Mouse (Mus musculus): ENCODE measurements at regions not wholly inside any gene's neighbourhood (a gene's known extent, or its start where the extent isn't known, plus 50 kb on each side); places are given as distances from the start of the nearest gene placed in this dataset.

DNA sequence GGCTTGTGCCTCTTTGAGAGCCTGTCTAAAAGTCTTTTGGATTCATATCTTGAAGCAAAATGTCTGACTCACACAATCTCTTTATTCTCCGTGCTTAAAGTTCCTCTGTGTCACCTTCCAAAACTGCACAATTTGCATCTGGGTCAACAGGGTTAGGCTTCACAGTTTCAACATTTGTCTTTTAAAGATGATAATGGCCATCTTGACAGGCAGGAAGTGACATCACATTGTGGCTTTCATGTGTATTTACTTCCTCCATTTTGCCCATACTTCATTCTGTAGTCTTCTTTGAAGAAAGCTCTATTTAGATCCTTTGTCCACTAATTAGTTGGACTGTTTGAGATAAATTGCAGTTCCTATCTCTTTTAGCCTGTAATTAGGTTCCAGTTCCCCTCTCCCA is 135.1 kb downstream of the Ndufa10 start:
- no peak for DNase-seq

DNA sequence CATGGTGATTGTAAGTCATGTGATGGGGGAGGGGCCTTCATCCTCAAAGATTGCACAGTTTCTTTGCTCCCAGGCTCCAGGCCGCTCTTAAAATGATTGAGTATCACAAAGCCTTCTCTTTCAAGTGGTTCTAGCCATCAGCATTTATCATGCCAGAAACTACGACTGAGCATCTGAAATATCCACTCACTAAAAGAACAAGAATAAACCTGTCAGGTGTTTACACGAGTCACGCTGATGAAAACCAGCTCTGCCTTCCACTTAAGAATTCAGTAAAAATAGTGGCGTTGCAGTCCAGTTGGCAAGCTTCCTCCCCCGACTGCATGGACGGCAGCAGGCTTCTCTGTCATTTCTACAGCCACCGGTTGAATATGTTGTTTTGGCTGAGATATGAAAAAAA is 136.2 kb downstream of the Ndufa10 start:
- DNase-seq = no peak

DNA sequence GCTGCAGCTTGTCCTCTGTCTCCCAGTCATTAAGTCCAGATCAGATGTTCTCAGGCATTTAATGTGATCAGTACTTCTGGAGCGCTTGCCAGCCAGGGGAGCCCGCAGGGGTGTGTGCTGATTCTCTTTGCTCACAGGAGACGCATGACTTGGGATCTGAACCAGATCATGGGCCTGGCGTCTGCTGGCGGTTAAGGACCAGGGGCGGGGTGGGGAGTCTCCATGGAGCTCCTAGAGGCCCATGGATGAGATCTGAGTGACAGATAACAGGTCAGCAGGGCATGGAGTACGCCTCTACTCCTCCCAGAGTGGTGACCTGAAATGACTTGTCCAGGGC is 136.7 kb upstream of the Hdac4 start:
- DNase-seq = no peak

DNA sequence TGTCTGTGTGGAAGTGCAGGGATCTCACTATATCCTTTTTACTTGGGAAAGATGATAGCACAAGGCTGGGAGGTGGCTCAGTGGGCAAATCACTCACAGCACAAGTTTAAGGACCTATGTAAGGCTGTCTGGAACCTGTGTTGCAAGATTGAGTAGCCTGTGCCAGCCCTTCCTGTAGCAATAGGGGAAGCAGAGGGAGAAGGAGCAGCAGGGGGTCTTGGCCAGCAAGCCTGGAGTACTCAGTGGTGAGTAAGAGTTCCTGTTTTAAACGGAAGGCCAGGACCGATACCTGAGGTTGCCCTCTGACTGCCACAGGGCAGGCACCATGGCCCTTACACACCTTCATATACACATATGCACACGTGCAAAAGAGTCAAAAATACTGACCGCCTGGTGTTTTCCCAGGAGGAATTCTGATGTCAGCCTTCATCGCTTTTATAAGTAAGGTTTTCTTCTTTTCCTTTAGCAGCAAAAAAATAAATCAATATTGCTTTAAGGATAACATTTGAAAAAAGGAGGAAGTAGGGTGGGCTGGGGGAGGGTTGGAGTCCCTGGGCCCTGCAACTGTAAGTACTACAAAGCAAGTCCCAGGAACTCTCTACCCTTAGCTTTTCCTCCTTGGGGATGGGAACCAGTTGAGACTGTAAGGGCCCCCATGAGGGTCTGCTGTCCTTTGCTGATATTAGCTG is 136.2 kb upstream of the Hdac4 start:
- DNase-seq = no peak

DNA sequence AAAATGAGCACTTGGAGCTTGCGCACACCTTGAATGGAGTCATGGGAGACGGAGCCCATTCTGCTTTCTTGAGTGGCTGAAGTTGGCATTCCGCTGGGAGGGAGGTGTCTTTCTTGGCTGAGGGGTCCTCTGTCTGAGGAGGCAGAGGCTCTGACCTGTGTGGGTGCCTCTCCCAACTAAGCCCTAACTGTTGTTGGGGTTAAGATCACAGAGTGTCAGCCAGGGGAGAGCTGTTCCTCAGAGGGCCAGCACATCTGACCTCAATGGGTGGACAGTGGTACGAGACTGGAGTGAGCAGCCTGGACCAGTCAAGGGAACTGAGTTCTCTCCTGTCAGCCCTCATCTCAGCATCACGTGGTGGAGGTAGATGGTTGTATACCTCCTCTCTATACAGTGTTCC is 134.7 kb upstream of the Hdac4 start:
- DNase-seq = no peak

DNA sequence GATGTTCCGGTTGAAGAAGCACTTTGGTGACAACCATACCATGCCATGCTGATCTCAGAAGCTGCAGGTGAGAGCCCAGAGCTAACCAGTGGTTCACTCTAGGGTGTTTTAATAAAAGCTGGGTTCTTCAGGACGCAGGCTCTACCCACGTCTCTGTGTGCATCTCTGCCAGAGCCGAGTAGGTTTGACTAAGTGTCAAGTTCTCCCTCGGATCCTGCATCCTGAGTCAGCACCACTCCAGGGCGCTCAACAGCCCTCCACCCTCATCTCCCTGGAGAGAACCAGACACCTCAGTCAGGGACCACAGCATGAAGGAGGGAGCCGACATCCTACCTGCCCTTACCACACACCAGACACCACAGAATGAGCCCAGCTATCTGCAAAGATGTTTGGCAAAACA is 134.0 kb upstream of the Hdac4 start:
- DNase-seq = no peak

DNA sequence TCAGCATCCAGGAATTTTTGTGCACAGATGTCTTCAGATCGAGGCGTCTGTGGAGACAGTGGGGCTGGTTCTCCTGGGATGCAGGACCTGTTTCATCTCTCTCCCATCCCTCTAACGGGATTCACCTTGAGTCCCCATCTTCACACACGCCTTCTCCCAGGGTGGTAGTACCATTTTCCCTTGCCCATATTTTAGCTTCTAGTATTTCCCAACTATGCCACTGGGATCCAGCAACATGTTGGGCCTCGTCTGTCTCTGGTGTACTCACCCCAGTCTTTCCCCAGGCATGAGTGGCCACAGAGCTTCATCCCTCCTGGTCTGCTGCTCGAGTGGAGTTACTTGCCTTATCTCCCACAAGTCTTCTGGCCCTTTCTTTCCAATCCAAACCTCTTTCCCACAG is 131.6 kb upstream of the Hdac4 start:
- DNase-seq = no peak

DNA sequence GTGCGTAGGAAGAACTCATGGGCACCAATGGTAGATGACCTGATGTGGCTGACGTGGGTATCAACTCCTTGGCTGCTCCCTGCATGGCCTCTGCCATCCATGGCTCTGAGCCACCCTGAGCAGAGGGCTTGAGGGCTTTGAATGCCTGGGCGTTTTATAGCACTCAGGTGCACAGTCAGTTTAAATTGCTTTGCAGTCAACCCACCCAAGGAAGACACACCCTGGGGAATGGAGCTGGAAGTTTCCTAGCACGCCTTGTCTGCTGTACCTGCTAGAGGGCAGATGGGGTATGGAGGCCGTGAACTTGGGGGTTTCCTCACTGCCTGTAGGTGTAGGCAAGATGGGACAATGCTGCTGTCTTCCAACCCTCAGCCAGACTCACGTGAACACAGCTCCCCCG is 129.8 kb upstream of the Hdac4 start:
- no peak for DNase-seq

DNA sequence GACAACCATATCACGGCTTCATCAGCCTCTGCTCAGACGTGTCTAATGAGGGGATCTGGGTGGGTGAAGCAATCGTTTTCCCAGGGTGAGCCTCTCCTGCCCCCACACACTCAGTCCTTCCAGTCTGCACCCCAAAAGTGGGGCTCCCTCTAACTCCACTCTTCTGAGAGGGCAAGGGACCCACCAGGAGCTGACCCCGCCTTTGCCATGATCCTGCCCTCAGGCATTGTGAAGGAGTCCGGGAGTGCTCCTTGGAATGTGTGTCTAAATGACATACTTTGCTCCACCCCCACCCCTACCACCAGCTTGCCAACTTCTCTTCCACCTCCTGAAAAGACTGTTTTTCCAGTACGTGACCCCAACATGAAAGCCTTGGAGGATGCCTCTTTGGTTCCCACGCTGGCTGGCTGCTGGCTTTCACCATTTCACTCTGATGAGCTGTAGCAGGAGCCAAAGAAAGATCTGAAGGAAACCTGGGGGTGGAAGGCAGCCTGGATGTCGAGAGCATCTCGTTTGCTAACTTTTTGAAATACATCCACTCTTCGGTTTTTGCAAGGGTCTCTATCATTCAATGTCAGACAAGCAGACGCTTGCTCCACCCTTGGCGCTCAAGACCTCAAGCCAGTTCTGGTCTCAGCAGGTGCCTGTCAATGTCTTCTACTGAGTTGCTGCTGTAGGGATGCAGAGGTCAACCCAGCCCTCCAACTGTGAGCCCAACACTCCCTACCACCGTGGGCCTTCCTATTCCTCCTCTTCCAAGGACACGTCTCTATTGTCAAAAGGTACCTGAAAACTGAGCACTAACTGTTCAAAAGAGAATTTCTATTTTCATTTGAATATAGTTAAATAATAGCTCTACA is 128.8 kb upstream of the Hdac4 start:
- DNase-seq = no peak

DNA sequence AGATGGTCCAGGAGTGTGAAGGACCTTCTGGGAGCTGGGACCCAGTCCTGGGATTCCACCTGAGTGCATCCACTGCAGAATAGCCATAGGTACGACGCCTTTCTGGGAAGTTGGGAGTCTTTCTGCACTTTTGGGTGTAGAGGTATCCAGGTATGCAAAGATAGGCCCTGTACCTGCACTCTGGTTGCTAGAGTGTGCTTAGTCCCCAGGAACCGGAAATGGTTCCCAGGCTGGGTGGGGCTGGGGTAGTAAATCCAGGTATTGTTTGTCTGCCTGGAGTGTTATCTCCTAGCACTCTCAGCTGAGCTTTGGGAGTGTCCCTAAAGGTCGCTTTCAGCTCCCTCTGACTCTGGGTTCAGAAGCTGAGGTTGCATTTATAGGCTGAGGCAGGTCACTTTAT is 121.6 kb upstream of the Hdac4 start:
- DNase-seq = no peak

DNA sequence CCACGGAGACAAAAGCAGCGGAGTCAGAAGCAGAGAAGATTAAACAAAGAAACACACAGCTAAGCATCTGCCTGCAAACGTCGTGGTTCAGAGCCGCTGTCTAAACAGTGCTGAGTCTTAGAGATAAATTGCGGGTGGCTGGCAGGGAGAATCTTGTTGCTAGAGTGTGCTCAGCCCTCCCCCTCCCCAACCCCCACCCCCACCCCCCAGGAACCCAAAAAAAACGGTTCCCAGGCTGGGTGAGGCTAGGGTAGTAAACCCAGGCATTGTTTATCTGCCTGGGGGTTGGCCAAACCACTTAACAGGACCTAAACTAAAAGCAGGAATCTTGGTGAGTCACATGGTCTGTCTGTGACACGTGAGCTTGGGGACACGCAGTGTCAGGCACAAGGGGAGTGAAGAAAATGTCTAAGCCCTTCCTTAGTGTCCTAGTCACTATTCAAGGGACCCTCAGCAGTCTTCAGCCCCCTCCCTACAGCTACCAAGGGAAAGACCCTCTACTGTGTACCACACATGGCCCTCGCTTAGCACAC is 120.8 kb upstream of the Hdac4 start:
- no peak for DNase-seq

DNA sequence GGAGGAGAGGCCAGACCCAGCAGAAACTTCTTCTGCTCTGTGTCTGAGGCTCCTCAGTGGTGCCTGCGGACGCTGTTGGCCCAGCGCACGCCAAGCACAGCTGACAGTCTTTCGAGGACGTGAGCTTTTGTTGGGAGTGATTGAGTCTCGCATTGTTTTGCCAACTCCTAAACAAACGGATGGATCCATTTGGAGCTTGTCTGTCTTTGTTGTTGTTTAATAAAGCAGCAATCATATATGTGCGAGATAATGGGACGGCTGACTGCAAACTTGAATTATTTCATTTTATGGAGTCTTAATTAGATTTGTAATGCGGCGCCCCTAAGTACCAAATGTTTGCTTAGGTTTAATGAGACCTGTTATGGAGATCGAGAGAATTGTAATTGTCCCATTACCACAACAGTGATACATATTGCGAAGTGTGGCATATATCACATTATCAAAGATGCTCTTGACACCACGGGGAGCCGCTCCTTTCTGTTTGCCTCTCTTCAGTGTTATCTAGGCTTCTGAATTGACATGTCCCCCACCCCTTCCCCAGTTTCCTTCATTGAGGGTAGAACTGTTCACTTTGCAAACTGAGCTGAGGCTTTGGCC is 117.6 kb upstream of the Hdac4 start:
- DNase-seq = no peak

DNA sequence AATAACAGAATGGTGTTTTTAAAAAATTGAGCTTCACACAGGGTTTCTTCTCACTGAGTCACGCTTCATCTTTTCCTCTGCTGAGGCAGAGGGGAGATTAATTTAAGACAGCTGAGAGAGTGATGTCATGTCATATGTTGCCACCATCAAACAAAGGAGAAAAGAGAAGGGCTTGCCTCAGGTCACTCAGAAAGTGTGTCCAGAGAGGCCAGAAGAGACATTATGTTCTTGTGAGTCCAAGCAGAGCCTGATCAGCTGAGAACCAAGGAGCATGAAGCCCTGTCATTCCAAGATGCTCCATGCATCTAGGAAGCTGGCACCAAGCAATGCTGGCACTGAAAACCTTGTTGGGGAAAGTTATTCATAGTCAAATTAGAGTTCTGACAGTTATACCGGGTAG is 114.4 kb upstream of the Hdac4 start:
- DNase-seq = peak; percentile 41

DNA sequence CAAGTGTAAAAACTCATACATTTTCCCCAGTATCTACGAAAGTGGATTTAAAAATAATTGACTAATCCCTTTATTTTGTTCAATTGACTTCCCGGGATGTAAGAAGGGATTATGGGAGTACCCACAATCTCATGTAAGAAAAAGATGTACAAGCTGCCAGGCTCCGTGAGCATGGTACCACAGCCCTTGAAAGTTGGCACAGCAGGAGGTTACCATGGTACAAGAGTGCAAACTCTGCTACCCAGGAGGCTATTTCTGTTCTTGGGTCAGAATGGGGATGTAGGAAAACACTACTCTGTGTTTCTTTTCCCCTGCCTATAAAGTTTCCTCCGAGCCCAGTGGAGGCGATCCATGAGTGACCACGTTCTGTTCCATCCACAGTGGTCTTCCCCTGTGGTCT is 113.9 kb upstream of the Hdac4 start:
- DNase-seq = no peak

DNA sequence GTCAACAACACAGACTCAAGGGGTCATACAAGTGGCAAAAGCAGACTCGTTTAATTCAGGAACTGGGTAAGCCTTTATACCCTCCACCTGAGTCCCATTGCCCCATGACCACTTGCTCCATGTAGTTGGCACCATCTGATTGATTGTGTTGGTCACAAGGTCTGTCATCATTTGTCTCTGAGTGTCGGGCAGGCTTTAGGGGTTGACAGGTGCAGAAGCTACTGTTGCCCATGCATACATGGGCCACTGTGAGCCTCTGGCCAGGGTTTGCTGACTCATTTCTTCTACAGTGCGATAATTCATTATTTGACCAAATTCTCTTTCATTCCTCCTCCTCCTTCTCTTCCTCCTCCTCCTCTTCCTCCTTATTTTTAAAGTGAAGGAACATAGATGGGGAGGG is 113.0 kb upstream of the Hdac4 start:
- no peak for DNase-seq

DNA sequence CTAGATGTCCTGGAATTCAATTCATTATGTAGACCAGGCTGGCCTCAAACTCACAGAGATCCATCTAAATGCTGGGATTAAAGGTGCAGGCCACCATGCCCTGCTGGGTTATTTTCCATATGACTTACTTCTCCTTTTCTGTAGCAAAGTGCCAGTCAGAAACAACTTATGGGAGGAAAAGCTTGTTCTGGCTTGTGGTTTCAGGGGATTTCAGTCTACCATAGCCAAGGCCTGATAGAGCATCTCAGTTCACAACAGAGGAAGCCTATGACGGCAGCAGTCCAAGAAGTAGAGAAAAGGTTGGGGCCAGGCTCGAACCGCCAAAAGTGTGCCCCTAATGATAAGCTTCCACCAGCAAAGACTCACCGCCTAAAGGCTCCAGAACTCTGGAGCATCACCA is 110.5 kb upstream of the Hdac4 start:
- no peak for DNase-seq

DNA sequence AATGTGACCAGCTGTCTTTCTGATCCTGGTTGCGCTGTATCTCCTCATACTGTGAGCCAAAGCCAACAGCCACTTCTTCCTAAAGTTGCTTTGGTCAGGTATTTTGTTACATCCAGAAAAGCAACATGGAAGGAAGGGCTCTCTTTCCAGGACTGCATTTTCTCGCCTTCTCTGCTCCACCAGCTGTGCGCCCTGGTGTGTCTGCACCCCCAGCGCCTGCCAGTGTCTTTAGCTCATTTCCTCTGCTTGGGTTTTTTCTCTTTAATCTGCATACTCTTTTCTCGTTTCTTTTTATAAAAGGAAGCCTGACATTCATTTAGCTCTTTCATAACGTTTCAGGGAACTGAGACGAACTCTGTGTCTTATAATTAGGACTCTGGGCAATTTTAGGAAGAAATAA is 103.5 kb upstream of the Hdac4 start:
- peak; percentile 46 for DNase-seq

DNA sequence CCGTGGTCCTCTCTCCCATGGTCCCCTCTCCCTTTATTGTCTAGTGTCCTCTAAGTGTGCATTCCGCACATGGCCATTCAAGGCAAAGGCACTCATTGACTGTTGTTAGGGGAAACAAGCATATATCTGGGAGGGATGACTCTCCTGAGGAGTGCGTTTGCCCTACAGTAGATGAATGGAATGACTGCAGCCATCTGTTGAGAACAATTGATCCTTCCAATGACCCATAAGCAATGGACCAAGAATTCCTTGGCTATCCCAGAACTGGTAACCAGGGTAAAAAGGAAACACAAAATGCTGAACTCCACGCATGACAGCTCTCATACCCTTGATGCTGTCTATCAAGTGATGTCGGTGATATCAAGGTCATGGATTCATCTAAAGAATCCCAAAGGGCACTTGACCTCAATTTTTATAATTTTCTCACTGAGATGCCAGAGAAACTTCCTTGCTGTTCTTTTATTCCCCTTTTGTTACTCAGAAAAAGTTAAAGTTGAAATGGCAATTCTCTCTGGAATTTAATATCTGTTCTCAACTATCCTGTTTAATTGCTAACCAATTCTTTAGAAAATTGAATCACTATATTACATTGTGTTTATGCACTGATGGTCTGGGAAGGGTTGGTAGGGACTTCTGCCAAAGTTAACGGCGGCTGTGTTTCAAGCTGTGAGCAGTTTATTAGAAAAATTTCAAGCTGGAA is 97.3 kb upstream of the Hdac4 start:
- DNase-seq = no peak

DNA sequence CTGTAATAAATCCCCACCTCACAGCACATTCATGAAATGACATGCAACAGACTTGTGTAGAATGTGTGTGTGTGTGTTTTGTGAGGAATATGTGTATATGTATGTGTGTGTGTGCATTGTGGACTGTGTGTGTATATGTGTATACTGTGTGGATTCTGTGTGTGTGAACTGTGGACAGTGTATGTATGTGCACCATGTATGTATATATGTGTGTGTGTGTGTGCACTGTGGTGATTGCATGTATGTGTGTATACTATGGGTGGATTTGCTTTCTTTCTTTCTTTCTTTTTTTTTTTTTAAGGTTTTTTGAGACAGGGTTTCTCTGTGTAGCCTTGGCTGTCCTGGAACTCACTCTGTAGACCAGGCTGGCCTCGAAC is 91.5 kb upstream of the Hdac4 start:
- no peak for DNase-seq

DNA sequence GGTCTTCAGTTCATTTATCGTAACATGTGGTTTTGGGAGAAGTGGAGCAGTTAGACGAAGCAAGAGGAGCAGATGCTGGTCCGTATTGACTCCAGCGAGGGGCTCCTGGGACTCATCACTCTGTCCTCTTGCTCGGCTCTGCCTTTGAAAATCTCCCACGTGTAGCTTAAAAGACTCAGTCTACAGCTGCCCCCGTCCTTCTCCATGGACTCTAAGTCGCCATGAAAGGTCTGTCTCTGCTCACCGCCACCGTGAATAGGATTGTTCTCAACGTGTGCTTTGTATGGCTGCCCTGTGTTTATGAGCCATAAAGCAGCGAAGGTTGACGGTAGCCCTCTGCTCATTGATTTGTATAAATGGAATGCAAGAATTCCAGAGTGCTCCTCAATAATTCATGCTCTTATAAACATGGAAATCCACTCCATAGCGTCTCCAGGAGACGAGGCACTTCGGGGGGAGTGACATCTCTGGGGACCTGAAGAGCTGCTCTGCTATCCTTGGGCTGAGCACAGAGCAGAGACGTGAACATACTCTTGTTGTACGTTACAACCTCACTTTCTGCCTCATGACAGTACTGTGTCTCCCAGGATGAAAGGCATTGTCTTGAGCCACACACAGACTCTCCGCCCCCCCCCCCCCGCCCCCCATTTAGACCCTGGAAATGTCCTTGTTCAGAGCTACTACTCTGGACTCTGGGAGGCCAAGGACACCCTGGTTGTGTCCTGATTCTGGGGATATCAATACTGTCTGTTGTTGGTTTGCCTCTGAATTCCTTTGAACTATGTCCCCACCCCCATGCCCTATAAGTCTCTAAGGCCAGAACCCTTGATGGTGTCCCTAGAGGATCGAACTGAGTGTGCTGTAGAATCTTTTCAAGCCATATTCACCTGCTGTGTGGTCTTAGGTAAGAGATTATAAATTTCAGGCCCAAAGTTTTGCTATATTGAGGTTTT is 90.8 kb upstream of the Hdac4 start:
- DNase-seq = no peak

DNA sequence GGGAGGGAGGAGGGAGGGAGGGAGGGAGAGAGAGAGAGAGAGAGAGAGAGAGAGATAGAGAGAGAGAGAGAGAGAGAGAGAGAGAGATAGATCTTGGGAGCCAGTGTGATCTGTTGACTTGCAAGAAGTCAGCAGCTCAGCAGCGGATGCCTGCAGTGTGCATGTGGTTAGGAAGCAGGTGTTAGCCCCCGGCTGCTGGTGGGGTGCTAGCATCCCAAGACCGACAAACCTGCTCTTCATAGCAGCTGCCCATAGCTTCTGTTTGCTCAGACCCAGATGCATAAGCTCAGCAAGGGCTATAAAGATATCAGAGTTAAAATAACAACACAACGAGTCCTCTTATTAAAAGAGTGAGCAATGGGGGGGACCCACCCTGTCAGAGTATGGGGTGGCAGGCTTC is 88.7 kb upstream of the Hdac4 start:
- no peak for DNase-seq

DNA sequence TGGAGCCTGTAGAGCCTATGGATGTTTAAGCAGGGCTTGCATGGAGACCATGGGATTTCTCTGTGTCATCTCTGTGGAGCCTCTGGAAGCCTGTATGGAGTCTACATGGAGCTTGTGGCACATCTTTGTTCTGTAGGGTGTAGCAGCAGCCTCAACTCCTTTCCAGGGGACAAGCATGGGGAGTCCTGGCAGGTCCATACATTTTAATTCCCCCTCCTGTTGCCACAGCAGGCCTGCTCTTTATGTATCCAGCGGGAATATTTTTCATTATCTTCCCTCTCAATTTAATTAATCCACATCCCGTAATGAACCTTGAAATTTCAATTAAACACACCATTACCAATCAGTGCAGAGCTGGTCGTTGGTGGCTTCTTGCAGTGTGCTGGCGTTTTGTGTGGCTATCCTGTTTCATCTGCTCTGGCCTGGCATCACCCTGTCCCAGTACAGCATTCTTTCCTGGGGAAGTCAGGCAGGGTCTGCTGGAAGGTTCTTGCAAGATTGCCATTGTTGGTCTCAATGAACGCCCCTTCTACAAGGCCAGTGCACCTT is 81.8 kb upstream of the Hdac4 start:
- no peak for DNase-seq
